Mouse (Mus musculus): Measurements from ENCODE around the gene Irs2. TPM values are rescaled to one million over a fixed set of nuclear protein-coding genes. Genes with fewer than 3 reads are reported as not detected.

Irs2 gene
- 6.8 and 6.9 TPM in 2 replicates for polyA plus RNA-seq (2015; fragmentation: Nextera tagmentation; extraction: Ambion mirVana)

DNA sequence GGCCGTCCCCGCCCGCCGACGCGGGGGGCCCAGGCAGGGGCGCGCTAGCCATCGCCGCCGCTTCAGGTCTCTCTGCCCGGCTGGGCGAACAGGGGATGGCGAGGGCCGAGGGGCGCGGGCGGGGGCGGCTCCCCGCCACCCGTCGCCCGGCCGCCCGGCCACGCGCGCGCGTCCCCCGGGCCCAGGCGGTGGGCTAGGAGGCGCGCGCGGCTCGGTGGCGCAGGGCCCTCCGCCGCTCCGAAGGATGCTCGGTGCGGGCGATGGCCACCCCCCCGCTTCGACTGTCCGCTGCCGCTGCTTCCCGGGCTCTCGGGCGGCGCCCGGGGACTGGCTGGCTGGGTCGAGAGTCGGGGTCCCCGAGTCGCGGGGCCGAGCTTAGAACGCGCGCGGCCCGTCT lies at the start of gene Irs2:
Gene Irs2, minus strand, starts transcription at position 80 of the 397 bp plus-strand sequence.
- H3K9ac ChIP-seq, result peak within 1 kb of the TSS; percentile 94
- H3K4me3 ChIP-seq, result peak within 1 kb of the TSS; percentile 76
- peak; percentile 15 for ATAC-seq (replicated peaks)
- peaks cover 53% of the 10 kb centered on the region for H3K4me1 ChIP-seq
- WGBS, result under 1% methylated on average over 64 of the region's 64 CpGs
- H3K27ac ChIP-seq, result peak within 1 kb of the TSS; percentile 100
- H3K27me3 ChIP-seq (replicated peaks), result no peaks in the 10 kb centered on the region
- no peaks in the 10 kb centered on the region for H3K9me3 ChIP-seq
- no peaks in the 10 kb centered on the region for H3K36me3 ChIP-seq (replicated peaks)
- peak within 1 kb of the TSS; percentile 87 for H3K4me2 ChIP-seq

DNA sequence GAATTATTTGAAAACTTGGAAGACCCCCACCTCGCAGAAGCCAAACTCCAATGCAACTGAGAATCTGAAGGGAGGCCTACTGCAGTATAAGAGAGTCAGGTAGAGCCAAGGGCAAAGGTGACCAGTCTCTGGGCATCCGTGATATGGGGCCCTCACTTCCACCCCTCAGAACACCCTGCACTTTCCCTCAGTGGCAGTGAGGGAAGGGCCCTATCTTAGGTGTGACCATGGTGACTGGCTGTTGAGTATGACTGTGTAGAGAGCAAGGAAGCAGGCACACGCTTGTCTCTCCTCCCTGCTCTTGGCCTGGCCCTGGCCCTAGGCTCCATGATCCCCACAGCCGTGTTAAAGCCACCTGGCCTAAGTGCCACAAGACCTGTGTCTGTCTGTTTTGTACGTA lies 48.4 kb upstream of the Irs2 start:
- Histone ChIP-seq H3K27me3 (replicated peaks) (no peaks in the 10 kb centered on the region), H3K27ac (no peak overlapping the region), H3K9me3 (no peaks in the 10 kb centered on the region), H3K9ac (no peak overlapping the region), H3K36me3 (replicated peaks) (no peaks in the 10 kb centered on the region), H3K4me2 (no peak overlapping the region), H3K4me3 (no peak overlapping the region), H3K4me1 (no peaks in the 10 kb centered on the region)
- 88% methylated on average over 5 of the region's 5 CpGs for WGBS
- no peak for ATAC-seq (replicated peaks)

DNA sequence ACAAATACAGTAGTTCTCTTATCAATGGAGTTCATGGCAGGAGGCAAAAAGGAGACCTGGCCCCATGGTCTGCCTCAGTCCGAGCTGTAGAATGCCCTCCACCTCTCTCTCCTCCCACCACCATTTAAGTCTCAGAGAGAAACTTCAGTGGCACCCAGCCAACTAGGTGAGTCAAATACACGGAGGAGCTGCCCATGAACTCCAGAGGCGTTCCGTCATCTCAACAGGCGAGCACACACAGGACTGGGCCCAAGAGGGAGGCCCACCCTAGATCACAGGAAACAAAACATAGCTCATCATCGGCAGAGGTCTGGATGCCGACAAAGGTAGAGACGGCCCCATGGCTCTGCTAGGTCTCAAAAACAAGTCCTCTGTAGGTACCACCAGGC lies 47.9 kb upstream of the Irs2 start:
- Histone ChIP-seq H3K36me3 (replicated peaks) (no peaks in the 10 kb centered on the region), H3K9ac (no peak overlapping the region), H3K4me2 (no peak overlapping the region), H3K9me3 (no peaks in the 10 kb centered on the region), H3K27me3 (replicated peaks) (no peaks in the 10 kb centered on the region), H3K4me1 (no peaks in the 10 kb centered on the region), H3K27ac (no peak overlapping the region), H3K4me3 (no peak overlapping the region)
- 94% methylated on average over 8 of the region's 8 CpGs for WGBS
- no peak for ATAC-seq (replicated peaks)

DNA sequence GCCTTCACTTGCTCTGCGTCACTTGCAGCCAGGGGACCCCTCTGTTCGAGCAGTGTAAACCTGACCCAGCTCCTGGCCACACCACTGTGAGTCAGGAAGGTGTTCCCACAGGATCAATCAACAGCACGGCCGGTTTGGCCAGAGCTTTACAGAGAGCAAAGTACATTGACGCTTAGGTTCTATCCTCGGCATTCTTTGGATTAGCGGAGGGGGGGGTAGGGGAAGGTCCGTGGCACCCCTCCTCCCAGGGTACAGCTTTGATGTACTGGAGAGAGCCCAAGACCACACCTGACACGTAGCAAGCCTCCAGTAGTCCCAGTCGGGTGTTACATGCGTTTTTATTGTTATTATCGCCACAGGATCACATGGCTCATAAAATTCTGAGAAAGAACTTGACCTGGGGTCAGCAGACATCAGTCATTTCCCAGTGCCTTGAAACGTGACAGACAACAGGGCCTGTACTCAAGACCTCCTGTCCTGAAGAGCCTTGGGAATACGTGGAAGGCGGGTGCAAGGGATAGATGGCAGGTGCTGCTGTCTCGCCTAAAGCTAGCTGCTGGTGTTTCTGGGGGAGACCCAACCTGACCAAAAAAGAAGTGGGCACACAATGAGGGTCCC lies 47.4 kb upstream of the Irs2 start:
- no peak overlapping the region for H3K9ac ChIP-seq
- WGBS, result 74% methylated on average over 16 of the region's 16 CpGs
- no peaks in the 10 kb centered on the region for H3K4me1 ChIP-seq
- H3K27ac ChIP-seq, result no peak overlapping the region
- H3K4me2 ChIP-seq, result no peak overlapping the region
- ATAC-seq (replicated peaks), result no peak
- no peaks in the 10 kb centered on the region for H3K36me3 ChIP-seq (replicated peaks)
- H3K4me3 ChIP-seq, result no peak overlapping the region
- no peaks in the 10 kb centered on the region for H3K9me3 ChIP-seq
- no peaks in the 10 kb centered on the region for H3K27me3 ChIP-seq (replicated peaks)

DNA sequence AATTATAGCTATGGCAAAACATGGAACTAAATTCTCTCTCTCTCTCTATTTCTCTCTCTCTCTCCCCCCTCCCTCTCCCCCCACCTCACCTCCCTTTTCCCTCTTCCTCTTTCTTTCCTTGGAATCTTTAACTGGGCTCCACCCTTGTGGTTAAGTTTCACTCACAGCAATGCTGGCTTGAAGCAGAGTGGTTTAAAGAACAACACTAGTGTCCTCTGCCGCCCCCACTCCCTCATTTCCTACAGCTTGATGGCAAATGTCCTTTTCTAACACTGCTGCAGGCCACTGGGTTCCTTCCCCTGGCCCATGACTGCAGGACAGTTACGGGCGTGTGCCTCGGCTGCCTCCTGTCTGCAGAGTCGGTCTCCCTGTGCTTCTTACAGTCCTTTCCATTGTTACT lies 41.6 kb upstream of the Irs2 start:
- Histone ChIP-seq H3K27ac (no peak overlapping the region), H3K4me1 (no peaks in the 10 kb centered on the region), H3K4me2 (no peak overlapping the region), H3K36me3 (replicated peaks) (no peaks in the 10 kb centered on the region), H3K9ac (no peak overlapping the region), H3K27me3 (replicated peaks) (no peaks in the 10 kb centered on the region), H3K4me3 (no peak overlapping the region), H3K9me3 (no peaks in the 10 kb centered on the region)
- 73% methylated on average over 5 of the region's 5 CpGs for WGBS
- ATAC-seq (replicated peaks), result no peak

DNA sequence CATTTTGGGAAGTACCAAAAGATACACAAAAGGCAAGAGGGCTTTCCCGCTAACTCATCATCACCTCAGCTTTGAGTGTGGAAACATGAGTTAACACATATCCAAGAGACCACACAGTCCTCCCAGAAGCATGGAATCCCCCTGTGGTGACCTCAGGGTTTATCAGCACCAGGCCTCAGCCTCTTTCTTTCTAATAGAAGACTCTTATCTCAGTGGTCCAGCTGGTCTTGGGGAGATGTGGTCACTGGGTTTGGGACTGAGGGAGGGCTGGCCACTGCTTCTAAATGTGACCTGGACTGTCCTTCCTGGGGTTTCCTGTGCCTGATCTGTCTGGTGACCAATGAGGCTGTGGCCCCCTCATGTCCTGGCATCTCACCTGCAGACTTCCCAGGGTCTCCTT lies 39.6 kb upstream of the Irs2 start:
- Histone ChIP-seq H3K9me3 (no peaks in the 10 kb centered on the region), H3K27ac (no peak overlapping the region), H3K27me3 (replicated peaks) (no peaks in the 10 kb centered on the region), H3K4me3 (no peak overlapping the region), H3K9ac (no peak overlapping the region), H3K36me3 (replicated peaks) (no peaks in the 10 kb centered on the region), H3K4me2 (no peak overlapping the region), H3K4me1 (0 out of 2 replicates have a peak, but pooled peaks cover 3% of the 10 kb centered on the region)
- WGBS, result 87% methylated on average over 1 of the region's 1 CpGs
- no peak for ATAC-seq (replicated peaks)

DNA sequence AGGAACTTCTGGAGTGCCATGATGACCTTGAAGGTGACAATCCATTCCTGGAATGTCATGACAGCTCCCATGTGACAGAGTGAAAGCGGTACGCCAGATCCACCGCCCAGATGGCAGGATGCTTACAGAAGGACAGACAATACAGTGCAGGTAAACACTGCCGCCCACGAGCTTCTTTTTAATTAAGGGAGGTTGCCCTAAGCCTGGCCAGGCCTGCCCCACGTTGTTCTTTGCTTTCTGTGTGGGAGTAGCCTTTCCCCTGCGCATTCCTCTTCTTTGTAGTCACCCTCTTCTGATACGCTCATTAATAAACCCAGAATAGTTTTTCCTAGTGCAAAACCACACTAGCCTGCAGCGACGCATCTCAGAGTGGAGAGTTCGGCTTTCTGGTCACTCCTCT lies 36.4 kb upstream of the Irs2 start:
- ATAC-seq (replicated peaks), result no peak
- Histone ChIP-seq H3K9ac (no peak overlapping the region), H3K4me2 (no peak overlapping the region), H3K36me3 (replicated peaks) (no peaks in the 10 kb centered on the region), H3K27me3 (replicated peaks) (no peaks in the 10 kb centered on the region), H3K9me3 (no peaks in the 10 kb centered on the region), H3K27ac (no peak overlapping the region), H3K4me3 (no peak overlapping the region), H3K4me1 (0 out of 2 replicates have a peak, but pooled peaks cover 3% of the 10 kb centered on the region)
- WGBS, result 69% methylated on average over 11 of the region's 11 CpGs

DNA sequence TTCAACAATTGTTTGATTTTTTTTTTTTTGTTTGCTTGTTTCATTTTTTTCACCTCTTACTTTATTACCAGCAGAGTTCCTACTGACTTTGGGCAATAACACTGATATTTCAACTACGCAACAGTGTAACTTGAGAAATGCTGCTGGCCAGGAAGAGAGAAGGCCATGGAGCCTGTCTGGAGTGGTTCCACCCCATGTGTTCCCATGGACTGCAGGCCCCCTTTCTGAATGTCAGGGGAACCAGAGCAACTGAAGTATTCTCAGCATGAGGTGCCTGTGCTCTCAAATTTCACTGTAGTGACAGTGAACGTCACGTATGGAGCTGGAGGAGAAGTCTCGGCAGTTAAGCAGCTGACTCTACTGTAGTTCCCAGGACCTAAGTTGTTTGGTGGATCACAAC lies 35.3 kb upstream of the Irs2 start:
- Histone ChIP-seq H3K36me3 (replicated peaks) (no peaks in the 10 kb centered on the region), H3K27ac (no peak overlapping the region), H3K4me2 (no peak overlapping the region), H3K9ac (no peak overlapping the region), H3K9me3 (no peaks in the 10 kb centered on the region), H3K27me3 (replicated peaks) (no peaks in the 10 kb centered on the region), H3K4me3 (no peak overlapping the region), H3K4me1 (0 out of 2 replicates have a peak, but pooled peaks cover 3% of the 10 kb centered on the region)
- WGBS, result 82% methylated on average over 4 of the region's 4 CpGs
- no peak for ATAC-seq (replicated peaks)

DNA sequence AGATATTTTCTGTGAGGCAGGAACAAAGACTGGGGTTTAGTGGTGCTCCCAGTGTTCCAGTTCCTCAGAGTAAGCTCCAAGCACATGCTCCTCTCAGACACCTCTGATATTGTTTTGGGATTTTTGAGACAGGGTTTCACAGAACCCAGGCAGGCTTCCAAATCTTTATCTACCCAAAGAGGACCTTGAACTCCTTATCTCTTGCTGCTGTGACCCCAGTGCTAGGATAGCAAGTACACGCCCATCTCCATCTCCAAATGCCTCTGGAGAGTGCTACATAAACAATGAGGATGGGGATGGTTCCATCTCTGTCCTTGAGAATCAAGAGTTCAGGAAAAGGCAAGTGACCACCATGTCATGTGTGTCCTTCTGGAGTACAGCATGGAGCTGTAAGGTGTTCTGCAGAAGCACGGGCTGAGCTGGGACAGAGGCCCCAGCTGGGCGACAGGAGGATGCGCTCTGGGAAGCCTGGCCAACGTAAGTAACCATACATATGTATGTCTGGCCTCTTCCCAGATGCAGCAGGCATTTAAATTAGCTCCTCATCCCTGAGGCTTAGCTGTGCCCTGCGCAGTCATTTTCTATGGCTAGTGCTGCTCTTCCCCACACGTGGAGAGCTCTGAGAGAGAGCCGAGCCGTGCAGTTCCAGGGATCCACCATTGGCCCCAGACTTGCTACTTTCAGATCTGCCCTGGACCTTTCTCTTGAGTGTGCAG lies 34.8 kb upstream of the Irs2 start:
- Histone ChIP-seq H3K4me3 (no peak overlapping the region), H3K9me3 (no peaks in the 10 kb centered on the region), H3K4me2 (no peak overlapping the region), H3K9ac (no peak overlapping the region), H3K27me3 (replicated peaks) (no peaks in the 10 kb centered on the region), H3K36me3 (replicated peaks) (no peaks in the 10 kb centered on the region), H3K4me1 (0 out of 2 replicates have a peak, but pooled peaks cover 3% of the 10 kb centered on the region), H3K27ac (no peak overlapping the region)
- WGBS, result 34% methylated on average over 9 of the region's 9 CpGs
- no peak for ATAC-seq (replicated peaks)

DNA sequence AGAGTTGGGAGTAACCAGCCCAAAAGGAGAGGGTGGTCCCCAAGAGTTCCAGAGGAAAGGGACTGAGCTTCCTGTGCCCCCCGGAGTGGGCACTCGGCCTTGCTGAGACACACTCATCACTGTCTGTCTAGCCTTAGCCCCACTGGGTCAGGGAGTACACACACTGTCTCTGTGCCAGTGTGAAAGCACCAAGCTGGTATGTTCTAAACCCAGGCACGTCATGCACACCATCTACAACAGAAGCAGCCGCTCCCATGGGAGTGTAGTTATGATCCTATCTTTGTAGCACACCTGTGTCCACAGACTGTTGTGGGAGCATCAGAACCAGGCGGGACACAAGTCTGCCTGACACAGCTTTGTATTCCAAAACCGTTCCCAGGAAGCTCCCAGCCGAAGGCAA lies 31.8 kb upstream of the Irs2 start:
- no peak overlapping the region for H3K4me3 ChIP-seq
- no peak overlapping the region for H3K4me2 ChIP-seq
- no peak for ATAC-seq (replicated peaks)
- no peaks in the 10 kb centered on the region for H3K9me3 ChIP-seq
- 85% methylated on average over 7 of the region's 7 CpGs for WGBS
- H3K36me3 ChIP-seq (replicated peaks), result no peaks in the 10 kb centered on the region
- H3K27ac ChIP-seq, result no peak overlapping the region
- H3K27me3 ChIP-seq (replicated peaks), result no peaks in the 10 kb centered on the region
- H3K9ac ChIP-seq, result no peak overlapping the region
- peaks cover 13% of the 10 kb centered on the region for H3K4me1 ChIP-seq

DNA sequence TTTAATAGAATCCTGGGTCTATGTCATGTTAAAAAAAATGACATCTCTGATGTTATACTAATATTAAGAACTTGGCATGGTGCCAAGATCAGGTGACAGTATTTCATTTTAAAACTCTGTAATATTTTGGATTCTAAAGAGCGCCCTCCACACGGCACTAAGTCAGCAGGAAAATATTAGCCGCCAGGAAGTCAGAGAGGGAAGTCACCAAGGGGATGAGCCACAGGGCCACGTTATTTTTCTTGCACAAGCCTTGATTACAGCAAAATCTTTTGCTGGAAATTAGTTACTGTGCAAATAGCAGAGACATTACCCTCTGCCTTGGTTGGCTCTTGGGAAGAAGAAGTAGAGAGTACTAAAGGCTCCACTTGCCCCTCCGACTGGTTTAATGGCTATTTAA lies 30.5 kb upstream of the Irs2 start:
- 76% methylated on average over 5 of the region's 5 CpGs for WGBS

DNA sequence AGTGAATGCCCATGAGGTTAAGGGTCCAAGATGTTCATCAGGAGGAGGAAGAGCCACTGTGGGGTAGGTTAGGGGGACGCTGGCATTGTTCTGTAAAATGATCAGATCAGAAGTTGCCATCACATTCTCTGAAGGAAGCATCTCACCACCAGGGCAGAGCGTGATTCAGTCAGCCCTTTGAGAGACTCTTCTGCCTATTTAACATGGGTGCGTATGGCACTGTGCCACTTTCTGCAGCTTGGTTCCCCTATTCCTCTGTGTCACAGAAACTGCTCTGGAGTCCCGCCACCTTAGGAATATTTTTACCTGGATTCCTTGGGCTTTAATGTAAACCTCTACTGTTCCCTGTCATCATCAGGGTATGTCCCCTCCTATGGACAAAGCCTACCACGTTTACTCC lies 30.1 kb upstream of the Irs2 start:
- Histone ChIP-seq H3K4me3 (no peak overlapping the region), H3K4me2 (no peak overlapping the region), H3K4me1 (peaks cover 13% of the 10 kb centered on the region), H3K36me3 (replicated peaks) (no peaks in the 10 kb centered on the region), H3K27ac (no peak overlapping the region), H3K27me3 (replicated peaks) (no peaks in the 10 kb centered on the region), H3K9me3 (no peaks in the 10 kb centered on the region), H3K9ac (no peak overlapping the region)
- no peak for ATAC-seq (replicated peaks)
- 87% methylated on average over 5 of the region's 5 CpGs for WGBS

More for the DNA sequence above, 30.5 kb upstream of the Irs2 start:
- H3K4me3 ChIP-seq, result no peak overlapping the region
- no peak overlapping the region for H3K9ac ChIP-seq
- no peaks in the 10 kb centered on the region for H3K27me3 ChIP-seq (replicated peaks)
- ATAC-seq (replicated peaks), result no peak
- no peaks in the 10 kb centered on the region for H3K9me3 ChIP-seq
- H3K4me2 ChIP-seq, result no peak overlapping the region
- no peak overlapping the region for H3K27ac ChIP-seq
- H3K36me3 ChIP-seq (replicated peaks), result no peaks in the 10 kb centered on the region
- peaks cover 13% of the 10 kb centered on the region for H3K4me1 ChIP-seq

DNA sequence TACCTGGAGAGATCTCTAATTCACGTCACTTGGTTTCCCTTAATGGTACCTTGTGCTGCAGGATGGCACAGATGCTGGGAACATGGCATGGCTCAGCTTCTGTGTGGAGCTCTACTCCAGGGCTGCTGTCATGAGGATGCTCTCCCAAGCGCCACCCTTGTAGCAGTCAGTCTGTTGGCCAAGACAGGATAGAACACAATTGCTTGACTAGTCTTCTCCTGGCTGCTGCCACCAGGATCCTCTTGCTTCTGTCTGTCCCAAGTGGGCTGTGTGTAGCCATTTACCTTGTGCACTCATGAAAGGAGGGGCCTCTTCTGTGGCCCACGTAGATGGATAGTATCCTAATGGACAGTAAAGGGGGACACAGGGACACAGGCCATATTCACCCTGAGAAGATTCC lies 28.5 kb upstream of the Irs2 start:
- no peak overlapping the region for H3K9ac ChIP-seq
- no peak overlapping the region for H3K4me3 ChIP-seq
- no peaks in the 10 kb centered on the region for H3K27me3 ChIP-seq (replicated peaks)
- WGBS, result 87% methylated on average over 3 of the region's 3 CpGs
- H3K36me3 ChIP-seq (replicated peaks), result no peaks in the 10 kb centered on the region
- no peaks in the 10 kb centered on the region for H3K9me3 ChIP-seq
- H3K4me1 ChIP-seq, result peaks cover 9% of the 10 kb centered on the region
- H3K27ac ChIP-seq, result no peak overlapping the region
- no peak overlapping the region for H3K4me2 ChIP-seq
- no peak; the same call in 1 of the 2 replicates for ATAC-seq (replicated peaks)

All from midbrain, embryonic 15.5 days (tissue).